Mouse (Mus musculus) cortical plate, adult 2 months (tissue): ENCODE measurements around the gene Nuf2.

Experiments used
- CTCF ChIP-seq: fragments of 200-500 bp; IDR thresholded peaks from 2 replicates; pipeline ENCODE4 v1.5.1; 2011; ENCODE audit warnings: mild to moderate bottlenecking, control low read depth, low read length; ENCODE audit not compliant: insufficient read depth; ENCODE audit errors: extremely low read depth
- POLR2A ChIP-seq: fragments of 200-500 bp; IDR thresholded peaks from 2 replicates; pipeline ENCODE4 v1.6.1; 2011; ENCODE audit warnings: mild to moderate bottlenecking, low read length, control low read depth; ENCODE audit not compliant: insufficient read depth; ENCODE audit errors: extremely low read depth

- TF ChIP-seq CTCF (no peak), POLR2A (no peak)
These were observed 22.2 kb upstream of the Nuf2 start for GRCm38 (mm10) chr1:169553446-169553845.
